Mouse (Mus musculus) left cerebral cortex, postnatal 10 days (tissue): ENCODE measurements around the gene Nebl. TPM values are rescaled to one million over a fixed set of nuclear protein-coding genes. Genes with fewer than 3 reads are reported as not detected.
A peak's percentile ranks its signal among the peaks of the same experiment; 100 is the strongest.

Source experiments
- DNase-seq, 2 experiments: peaks; one replicate each; pipeline ENCODE4 v3.0.0; 2021 to 2022; ENCODE audit warnings: low spot score in 2 of 2, mixed read lengths in 1 of 2; ENCODE audit errors: extremely low spot score in 1 of 2
- intact Hi-C: fragments of 180-260 bp; cut with DNase I; formaldehyde crosslinking; loops from one replicate; pipeline ENCODE4 v1.15.1; 2025
- total RNA-seq, 2 experiments: library from RNA; stranded (reverse); gene quantifications; 2 replicates each; pipeline ENCODE4 v1.2.3; 2021

Gene Nebl
- total RNA-seq, 2 experiments from 2014 or later = 55.1 to 59.2 TPM

DNA sequence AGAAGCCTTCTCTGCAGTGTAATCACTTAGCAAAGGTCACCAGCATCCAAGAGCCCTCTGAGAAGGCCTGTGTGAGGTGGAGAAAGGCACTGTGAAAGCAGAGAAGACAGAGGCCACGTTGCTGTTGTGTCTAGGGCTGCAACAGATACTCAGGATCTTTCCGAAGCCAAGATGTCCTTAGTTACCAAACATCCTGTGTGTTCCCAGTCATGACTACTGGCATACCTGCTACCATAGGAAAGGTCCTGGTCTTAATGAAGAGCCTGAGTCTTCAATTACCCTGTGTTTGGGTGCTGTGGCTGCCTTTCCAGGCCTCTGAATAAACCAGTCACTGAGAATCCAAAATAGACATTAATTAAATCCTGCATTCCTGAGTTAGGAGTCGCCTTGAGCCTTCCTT lies 81.5 kb downstream of the Nebl start:
- intact Hi-C loops = no loop called here
- no peak for DNase-seq

DNA sequence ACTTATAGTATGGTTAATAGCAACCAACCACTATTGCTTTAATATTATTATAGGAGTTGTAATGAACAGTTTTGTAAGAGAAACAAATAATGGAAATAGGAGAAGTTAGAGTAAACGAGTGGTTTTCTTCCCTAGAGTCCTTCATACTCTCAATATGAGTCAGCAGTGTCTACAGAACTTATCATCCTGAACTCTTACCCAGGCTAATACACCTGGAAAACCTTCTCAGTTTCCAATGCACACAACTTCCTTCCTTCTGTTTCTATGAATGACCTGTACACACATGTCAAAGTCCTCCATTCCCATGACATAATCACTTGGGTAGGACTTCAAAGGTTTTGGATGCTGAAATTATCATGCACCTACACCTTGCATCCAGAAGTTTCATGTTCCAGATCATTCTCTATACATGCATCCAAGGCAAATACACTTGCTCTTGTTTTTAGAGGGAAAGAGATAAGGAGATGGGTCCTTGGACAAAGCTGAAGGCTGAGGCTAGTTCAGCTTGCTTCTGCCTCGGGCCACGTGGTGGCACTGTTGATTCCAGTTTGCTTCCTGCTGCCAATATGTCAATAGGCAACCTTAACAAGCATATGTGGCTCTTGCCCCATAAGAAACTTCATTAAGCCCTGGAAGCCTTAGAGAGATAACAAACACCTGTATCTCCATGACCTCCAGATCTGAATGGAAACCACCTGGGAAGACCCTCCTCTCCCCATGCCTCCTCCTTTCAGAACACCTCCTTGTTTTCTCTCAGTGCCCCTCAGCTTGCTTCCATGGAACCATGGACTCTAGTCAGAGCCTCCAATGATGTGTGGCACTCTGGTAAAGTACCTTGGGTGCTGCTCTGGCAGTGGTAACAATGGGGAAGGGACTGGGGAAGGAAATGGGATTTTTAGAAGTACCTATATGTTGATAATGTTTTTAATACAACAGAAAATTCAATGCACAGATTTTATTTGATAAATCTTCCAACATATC lies 86.7 kb downstream of the Nebl start:
- intact Hi-C loops = loop anchor here (2.0 to 5.0 kb wide), 2 partner anchors 88 to 194 kb away; partner anchors contain the start of gene Nebl
- peak; percentile 27 to 69 for DNase-seq

DNA sequence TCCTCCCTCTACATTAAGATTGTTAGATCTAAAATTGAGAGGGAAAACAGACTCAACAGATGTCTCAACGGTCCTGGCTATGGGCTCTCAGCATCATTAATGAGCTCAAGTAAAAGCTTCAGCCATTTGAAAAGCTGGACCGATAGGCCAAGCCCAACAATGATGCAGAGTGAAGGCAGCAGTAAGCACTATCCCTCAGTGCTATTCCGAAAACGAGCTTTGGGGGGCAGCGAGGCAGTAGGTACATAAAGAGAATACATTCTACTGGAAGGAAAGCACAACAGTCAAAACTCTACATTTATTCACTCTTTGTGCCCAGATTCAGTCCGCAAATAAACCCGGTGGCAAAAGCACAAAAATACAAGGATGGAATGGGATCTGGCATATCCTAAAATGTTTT lies 87.4 kb downstream of the Nebl start:
- no peak for DNase-seq
- intact Hi-C loops = loop anchor here (2.0 to 5.0 kb wide), 2 partner anchors 88 to 195 kb away; partner anchors contain the start of gene Nebl

DNA sequence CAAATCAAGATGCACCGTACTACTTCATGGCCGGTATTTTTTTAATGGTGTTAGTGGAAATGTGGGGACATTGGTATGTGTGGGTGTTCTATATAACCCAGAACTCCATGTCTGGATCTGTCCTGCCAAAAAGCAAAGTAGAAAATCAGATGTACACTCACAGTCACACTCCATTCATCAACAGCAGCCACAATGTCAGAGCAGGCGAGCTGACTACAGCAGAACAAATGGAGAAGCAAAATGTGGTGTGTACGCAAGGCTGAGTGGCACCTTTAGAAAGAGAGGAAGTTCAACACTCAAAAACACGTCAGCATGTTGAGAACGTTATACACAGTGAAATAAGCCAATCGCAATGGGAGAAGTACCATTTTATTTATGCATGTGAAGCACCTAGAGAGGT lies 88.5 kb downstream of the Nebl start:
- intact Hi-C loops = loop anchor here (5.0 kb wide), 1 partner anchor 90 kb away; the partner anchor contains the start of gene Nebl

DNA sequence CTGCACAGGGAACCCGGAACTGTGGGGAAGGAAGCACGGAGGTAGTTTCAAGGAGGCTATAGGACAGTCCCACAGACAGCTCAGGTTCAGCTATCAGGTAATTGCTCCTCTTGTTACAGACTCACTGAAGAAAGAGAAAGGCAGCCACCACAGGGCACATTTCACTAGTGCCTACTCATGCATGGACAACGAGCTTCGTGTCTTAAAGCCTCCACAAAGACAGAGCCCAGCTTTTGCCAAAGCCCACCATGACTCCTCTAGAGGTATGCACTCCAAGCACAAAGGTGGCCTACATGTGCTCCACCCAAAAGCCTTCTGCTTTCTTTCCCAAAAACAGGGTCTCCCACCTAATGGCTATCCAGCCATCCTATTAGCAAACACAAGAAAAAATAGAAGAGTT lies 90.4 kb downstream of the Nebl start:
- intact Hi-C loops = loop anchor here (5.0 kb wide), 1 partner anchor 91 kb away; the partner anchor contains the start of gene Nebl
- no peak for DNase-seq

More for the DNA sequence above, 88.5 kb downstream of the Nebl start:
- DNase-seq = no peak

DNA sequence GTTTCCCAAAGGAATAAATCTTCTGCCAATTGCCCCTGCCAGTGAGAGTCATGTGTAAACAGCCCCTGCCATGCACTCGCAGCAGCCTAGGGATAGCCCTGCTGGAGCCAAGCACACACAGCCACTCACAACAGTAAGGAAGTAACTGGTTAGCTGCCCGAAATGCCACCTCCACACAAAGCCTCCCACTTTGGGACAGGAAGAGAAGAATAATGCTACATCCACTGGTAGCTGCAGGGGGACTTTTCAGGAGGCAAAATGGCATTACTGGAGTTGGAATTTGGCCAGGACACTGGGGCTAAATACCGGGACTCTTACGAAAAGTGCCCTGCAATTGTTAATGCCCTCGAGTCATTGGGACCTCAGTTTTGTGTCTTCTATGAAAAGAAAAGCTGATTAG lies 92.6 kb downstream of the Nebl start:
- no peak for DNase-seq
- intact Hi-C loops = no loop called here

DNA sequence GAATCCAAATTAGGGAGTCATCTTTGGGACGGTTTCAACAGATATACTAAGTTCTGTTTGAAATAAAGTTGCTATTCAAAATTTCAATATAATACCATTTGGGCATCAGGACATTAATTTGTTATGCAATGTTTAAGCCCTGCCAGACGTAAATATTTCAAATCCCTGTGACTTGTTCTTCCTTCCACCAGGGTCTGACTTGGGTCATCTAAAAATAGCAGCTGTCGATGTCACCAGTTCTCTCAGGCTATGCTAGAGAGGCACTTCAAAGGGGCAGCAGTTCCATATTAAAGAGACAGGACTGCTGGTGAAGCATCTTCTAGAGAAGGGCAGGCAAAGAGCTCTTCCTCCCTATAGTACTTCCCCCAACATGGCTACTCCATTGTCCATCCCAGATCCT lies 107.3 kb downstream of the Nebl start:
- intact Hi-C loops = no loop called here
- DNase-seq = no peak

DNA sequence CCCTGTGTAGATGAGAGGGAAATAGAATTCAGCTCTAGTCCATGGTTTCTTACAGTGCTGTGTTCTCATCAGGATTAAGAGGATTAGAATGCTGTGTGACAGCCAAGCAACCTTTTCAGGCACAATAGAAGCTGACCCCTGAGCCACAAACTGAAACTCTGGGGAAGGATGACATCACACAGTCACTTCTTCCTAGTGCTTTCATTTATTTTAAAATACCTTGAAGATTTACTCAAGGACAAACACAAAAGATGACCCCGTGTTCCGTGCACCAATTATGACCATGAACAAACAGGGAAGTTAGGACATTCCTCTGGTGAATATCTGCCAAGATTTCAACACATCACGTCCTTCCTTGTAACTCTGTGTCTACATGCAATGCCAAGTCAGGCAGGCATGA lies 121.0 kb downstream of the Nebl start:
- intact Hi-C loops = no loop called here
- no peak for DNase-seq

DNA sequence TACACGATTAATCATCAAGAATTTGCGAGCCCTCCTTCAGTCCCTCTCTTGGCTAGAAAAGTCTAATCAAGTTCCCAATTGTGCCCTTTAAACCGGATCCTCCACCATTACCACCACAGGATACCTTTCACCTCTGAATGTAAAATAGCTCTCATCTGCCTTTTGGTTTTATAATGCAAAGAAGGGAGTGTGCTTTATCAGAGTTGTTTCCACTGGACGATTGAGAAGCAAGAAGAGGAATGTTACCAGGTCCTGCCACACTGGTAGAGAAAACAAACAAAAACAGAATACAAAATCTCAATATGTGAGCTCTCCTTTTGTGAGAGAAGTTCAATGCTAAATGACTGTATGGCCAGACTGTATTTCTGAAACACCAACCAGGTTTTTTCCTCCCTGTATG lies 127.7 kb downstream of the Nebl start:
- DNase-seq = no peak
- intact Hi-C loops = no loop called here

DNA sequence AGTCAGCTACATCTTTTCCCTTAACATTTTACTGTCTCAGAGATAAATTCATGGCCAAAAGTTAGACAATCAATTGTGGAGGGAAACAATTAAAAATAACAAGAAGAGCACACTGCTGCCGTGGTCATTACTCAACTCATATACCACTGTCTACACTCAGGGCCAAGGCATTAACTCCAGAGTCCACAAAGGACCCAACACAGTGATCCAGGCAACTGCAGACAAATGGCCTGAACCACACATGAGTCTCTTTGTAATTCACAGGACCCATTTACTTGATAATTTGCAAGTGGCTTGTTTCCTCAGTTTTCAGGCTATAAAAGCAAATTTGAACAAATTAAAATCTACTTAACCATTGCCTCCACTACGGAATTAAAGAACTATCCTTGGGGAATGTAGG lies 130.6 kb downstream of the Nebl start:
- no peak for DNase-seq
- intact Hi-C loops = no loop called here

DNA sequence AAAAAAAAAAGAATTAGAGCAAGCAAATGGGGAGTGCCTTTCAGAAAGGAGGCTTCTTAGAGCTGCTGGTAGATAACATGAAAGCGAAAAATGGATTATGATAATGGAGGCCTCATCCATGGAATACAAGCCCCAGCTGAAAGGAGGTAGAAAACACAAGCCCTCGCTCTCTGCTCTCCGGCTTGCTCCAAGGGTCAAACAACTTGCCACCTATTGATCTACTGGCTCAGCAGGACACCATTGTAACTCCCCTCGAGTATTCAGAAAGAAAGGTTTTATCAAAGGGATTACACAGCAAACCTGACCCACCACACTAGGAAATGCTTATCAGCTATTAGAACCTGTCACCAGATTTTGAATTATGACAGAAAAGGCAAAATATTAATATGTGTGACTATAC lies 131.4 kb downstream of the Nebl start:
- DNase-seq = no peak
- intact Hi-C loops = no loop called here

DNA sequence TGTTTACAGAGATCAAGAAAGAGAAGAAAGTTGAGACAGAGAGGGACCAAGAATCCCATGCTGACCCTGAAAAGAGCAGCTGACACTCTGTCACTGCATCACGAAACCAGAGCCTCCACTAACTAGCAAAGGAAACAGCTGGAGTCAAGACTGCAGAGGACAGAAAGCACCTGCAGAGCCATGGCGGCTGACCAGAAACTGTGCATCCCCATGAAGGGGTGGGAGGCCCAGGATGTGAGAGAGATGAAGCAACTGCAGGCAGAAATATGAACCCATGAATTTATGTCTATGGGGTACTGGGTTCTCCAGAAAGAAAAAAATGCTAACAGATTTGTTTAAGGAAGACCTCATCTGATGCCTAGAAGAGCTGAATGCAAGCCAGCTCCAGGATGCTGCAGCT lies 133.3 kb downstream of the Nebl start:
- intact Hi-C loops = no loop called here
- DNase-seq = no peak

DNA sequence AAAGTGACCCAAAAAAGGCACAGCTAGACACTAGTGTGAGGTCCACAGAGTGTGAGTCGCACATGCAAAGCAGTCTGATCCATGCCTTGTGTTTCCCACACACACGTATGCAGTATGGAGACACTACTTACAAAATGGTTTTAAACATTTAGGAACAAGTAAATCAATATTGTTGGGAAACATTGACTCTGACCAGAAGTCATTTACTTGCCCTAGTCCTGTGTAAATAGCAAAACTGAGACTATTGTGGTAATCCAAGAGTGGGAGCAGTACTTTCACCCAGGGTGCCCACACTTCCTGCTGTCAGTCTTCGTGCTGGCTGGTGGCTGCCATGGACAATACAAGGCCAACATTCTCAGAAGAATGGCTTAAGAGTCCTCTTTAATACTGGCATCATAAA lies 141.6 kb downstream of the Nebl start:
- intact Hi-C loops = no loop called here
- no peak for DNase-seq

DNA sequence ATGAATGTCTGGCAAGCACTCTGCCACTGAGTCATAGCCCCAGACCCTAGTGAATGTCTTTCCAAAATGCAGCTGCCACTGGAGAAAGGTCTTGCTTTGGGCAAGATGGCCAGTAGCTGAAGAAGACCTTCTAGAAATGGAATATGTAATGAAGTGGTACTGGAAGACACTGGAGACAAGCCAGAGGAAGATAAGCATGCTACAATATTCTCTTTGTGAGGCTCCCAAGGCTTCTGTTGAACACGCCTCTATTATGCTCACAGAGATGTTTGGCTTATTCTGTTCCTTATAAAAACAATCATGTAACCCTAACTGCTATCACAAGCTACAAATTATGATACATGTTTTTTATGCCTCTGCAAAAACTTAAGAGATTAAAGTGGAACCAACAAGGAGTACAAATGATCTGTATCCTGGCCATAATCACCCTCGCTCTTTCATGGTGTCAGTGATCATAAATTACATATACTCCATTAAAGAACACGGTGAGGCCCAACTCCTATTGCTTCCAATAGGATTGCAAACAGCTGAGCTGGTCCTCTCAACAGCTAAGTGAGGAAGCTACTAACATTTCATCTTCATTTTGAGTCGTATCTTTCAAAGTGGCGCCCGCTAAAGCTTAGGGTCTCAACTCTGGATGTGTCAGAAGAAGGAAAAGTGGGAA lies 145.8 kb downstream of the Nebl start:
- intact Hi-C loops = no loop called here
- no peak for DNase-seq

DNA sequence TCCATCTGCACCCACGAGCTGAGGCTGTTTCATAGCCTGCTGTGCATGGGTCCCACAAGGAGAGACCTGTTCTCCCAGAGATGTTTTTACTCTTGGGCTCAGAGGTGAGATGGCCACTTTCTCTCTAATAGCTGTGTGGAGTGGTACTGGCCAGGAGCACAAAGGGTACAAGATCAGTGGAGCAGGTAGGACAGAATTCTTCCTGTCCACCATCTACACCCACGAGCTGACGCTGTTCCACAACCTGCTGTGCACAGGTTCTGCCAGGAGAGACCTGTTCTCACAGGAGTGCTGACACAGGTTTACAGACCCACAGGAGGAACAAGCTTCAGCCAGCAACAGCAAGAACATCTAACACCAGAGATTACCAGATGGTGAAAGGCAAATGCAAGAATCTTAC lies 155.6 kb downstream of the Nebl start:
- no peak for DNase-seq
- intact Hi-C loops = no loop called here

DNA sequence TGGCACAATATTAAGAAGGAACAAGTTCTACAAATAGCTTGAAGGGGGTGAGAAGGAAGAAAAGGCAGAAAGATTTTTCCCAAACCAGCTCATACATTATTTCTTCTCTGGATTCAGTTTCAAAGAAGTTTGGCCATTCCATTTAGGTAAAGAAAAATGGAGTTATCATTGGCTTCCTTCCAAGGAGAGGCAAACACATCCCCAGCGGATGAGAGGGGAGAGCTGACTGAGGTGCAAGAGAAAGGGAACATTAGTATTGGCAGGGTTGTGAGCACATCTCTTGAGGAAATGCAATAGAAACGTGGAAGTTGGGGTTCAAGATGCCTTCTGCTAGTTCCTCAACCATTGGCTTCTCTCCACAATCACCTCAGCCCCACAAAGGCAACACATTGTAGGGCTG lies 159.5 kb downstream of the Nebl start:
- intact Hi-C loops = no loop called here

DNA sequence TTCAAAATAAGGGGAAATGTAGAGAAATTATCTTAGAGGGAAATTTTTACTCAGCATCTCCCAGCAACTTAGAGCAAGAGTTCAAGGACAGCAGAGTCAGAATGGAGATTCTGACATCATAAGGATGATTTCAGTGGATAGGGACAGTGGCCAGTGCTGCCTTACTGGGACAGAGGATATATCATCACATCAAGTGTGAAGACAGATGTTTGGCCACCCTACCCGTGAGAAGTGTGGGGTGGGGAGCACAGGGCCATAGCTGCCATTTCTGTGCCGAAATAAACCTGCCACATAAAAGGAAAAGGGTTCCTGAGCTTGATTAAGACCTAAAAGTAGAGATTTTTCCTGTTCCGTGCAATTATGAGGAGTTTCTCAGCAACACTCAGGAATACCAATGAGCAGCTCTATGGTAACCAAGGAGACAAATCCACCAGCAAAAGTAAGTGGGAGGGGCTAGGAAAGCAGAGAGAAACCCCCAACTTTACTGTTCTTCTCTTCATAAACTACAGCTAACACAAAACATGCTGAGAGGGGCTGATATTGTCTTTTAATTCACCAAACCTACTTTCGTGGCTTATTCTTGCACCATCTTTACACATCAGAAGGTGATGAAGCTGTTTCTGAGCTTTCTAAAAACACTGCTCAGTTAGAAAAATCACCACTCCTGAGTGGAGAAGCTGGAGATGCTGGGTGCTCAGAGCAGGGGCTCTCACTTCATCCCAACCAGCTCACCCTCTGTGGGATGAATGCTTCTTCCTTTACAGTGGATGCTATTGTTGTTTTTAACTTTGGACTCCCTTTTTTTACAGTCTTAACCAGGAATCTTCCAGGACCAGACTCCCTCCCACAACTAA lies 172.1 kb downstream of the Nebl start:
- intact Hi-C loops = no loop called here
- peak in 1 of 2 experiments; percentile 27 for DNase-seq

More for the DNA sequence above, 159.5 kb downstream of the Nebl start:
- DNase-seq = no peak

DNA sequence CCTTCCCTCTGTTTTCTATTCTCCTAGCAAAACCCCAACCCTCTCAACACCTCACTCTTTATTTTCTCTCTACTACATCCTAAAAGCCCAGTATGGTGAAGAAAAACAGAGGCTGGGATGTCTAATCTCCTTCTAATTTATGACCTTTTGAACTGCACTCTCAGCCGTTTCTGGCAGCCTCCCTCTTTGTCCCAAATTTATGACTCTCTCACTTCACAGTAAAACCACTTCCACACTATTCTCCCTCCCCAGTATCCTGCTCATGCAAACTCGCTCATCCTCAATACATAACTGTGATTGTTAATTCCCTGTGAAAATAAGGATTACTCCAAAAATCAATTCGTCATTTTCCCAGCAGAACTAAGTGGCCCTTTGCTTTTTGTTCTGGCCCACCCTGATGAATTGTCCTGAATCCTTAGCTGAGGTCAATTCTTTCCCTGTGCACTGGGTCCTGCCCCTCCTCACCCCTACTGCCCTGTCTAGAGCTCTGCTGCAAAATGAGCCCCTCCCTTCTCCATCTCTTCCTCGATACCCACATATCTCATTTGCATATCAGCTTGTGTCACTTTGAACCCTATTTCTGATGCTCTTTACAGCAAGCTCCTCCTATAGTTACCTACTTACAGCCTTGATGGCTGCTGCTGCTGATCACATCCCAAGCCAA lies 181.2 kb downstream of the Nebl start:
- DNase-seq = no peak
- intact Hi-C loops = no loop called here
